Mouse (Mus musculus): ENCODE results near the gene 4632433K11Rik.
A peak's percentile ranks its signal among the peaks of the same experiment; 100 is the strongest.
"Not testable (repeated sequence)": the region's sequence is repeated elsewhere in the genome, so short reads cannot be mapped to it uniquely, and the experiment has no call there.

4632433K11Rik gene

GRCm38 (mm10) chr7:5058631-5059030 is 24.7 kb downstream of the 4632433K11Rik start:
- no peak for DNase-seq

GRCm38 (mm10) chr7:5059421-5059820 is 25.5 kb downstream of the 4632433K11Rik start:
- DNase-seq: no peak

DNA sequence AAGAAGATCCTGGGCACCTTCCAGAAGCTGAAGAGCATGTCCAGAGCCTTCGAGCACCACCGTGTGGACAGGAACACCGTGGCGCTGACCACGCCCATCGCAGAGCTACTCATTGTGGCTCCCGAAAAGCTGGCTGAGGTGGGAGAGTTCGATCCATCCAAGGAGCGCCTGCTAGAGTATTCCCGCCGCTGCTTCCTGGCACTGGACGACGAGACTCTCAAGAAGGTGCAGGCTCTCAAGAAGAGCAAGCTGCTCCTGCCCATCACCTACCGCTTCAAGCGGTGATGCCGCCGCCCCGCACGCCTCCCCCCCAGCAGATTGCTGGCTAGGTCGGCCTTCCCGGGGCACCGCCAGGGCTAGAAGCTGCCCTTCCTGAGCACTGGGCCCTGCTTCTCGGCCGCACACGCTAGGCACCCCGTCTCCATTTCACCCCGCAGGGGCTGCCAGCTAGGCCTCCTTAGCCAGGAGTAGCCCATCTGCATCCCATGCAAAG is 26.4 kb downstream of the 4632433K11Rik start:
- peak; percentile 83 for DNase-seq

- peak; percentile 99 for DNase-seq
These were observed 27.2 kb downstream of the 4632433K11Rik start for GRCm38 (mm10) chr7:5060944-5061773.

DNA sequence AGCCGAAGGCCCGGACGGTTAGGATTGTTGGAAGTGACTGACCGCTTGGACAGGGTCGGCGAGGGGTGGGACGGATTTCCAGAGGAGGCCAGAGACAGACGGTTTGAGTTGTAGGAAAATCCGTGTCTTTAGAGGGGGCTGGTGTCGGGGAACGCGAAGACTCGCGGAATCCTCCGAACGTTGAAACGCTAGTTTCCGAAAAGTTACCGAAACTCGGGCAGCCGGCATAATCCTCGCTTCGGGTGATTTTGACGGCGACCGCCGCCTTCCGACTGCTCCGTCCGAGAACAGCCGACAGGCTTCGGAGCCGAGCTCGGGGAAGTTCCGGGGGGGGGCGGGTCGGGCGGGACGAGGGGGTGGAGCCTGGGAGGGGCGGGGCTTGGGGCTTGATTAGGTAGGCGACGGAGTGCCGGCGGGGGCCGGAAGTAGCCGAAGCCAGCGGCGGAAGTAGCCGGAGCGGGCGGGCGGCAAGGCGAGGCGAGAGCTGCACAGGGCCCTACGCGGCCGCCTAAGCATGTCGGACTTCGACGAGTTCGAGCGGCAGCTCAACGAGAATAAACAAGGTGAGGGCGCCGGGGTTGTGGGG is 27.9 kb downstream of the 4632433K11Rik start, which contains the start of gene U2af2:
Gene U2af2 (plus strand): TSS at position 370 of the 586 bp plus-strand sequence.
- DNase-seq: peak; percentile 94

DNA sequence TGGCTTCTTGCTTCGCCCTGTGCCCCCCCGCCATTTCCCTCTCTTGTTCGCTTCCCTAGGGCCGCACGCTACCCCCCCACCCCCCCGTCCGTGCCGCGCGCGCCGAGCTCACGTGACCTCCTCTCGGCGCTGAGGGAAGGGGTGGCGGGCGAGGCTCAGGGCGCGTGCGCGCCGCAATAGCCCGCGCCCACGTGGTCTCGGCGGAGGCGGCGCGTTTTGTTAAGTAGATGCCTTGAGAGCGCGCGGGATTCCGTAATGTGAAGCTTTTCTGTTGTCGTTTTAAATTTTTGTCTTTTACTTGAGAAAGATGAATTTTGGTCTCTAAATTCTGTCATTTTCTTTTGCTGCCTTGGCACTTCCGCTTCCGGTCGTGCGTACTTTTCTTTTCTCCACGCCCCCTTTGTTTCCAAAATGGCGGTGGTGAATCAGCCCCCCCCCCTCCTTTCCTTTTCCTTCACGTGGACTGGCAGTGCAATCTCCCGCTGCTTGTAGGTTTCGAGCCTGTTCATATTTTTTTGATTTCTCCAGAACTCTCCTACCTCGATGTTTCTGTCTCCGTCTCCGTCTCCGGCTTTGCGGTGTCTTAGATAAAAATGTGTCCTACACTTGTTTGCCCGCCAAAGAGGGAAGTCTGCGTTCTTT is 28.6 kb downstream of the 4632433K11Rik start:
- DNase-seq: no peak

- no peak for DNase-seq
These were observed 31.0 kb downstream of the 4632433K11Rik start for GRCm38 (mm10) chr7:5064886-5065285.

GRCm38 (mm10) chr7:5073586-5073985 is 39.7 kb downstream of the 4632433K11Rik start:
- no peak for DNase-seq

GRCm38 (mm10) chr7:5074984-5075383 is 41.1 kb downstream of the 4632433K11Rik start:
- no peak for DNase-seq

GRCm38 (mm10) chr7:5076931-5077330 is 43.0 kb downstream of the 4632433K11Rik start:
- DNase-seq: no peak

GRCm38 (mm10) chr7:5079365-5080009 is 45.6 kb downstream of the 4632433K11Rik start:
- not testable (repeated sequence) for DNase-seq

- DNase-seq: peak; percentile 95
These were observed 46.3 kb downstream of the 4632433K11Rik start, which contains the start of gene Epn1 for GRCm38 (mm10) chr7:5080010-5080751. Epn1 (plus strand) TSS chr7:5080235.

DNA sequence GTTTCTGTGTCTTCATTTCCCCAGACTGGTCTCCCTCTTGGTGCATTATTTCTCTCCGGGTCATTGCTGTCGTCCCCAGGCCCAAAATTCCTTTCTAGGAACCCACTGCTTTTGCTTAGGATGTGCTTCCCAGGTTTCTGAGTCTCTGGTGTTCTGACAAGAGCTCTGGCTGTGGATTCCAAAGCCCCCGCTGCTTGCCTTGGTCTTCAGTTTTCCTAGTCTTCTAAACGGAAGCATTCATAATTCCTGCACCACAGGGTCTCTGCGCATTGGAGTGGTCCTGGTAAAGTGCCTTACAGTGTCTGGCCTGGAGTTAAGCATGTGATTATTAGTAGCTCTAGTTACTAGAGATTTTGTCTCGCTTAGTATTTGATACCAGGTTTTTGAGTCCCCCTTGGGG is 46.9 kb downstream of the 4632433K11Rik start:
- DNase-seq: no peak

- DNase-seq: no peak
These were observed 47.3 kb downstream of the 4632433K11Rik start for GRCm38 (mm10) chr7:5081241-5081640.

DNA sequence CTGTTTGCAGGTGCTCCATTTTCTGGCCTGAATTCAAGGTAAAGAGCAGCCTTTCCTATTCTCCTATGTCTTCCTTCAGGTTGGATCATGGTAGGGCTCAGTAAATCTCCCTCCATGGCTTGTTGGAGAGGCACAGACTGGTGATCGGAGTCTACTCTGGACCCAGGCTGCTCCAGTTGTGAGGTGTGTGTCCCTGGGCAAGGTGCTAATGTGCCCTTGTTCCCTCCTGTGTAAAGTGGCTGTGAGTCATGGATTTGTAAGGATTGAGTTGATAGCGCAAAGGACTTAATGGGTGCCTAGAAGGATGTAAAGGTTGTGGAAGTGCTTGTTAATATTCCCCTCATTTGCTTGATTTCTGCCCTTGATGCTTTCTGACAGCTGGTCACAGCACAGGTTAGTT is 48.0 kb downstream of the 4632433K11Rik start:
- DNase-seq: no peak

- DNase-seq: peak; percentile 61
These were observed 49.6 kb downstream of the 4632433K11Rik start for GRCm38 (mm10) chr7:5083325-5084105.

Data from kidney, adult 18-20 months (tissue).